Mouse (Mus musculus) ES-Bruce4 (cell line): ENCODE data around the gene Tmem121.

ENCODE experiments used
- CTCF ChIP-seq: IDR thresholded peaks from one replicate; pipeline ENCODE4 v1.8.1; 2011; ENCODE audit warnings: low read depth, low read length
- EP300 ChIP-seq: IDR thresholded peaks from 2 replicates; pipeline ENCODE4 v1.6.1; 2011; ENCODE audit warnings: low read depth, low read length; ENCODE audit not compliant: insufficient read depth
- POLR2A ChIP-seq: IDR thresholded peaks from one replicate; pipeline ENCODE4 v1.8.1; 2011; ENCODE audit warnings: low read length; ENCODE audit not compliant: insufficient read depth

GRCm38 (mm10) chr12:113168031-113168536 is 17.6 kb upstream of the Tmem121 start:
- TF ChIP-seq CTCF, result no peak
- no peak for TF ChIP-seq POLR2A
- no peak for TF ChIP-seq EP300
